Mouse (Mus musculus) midbrain, embryonic 14.5 days (tissue): ENCODE measurements around the gene Gpi1. TPM values are rescaled to one million over a fixed set of nuclear protein-coding genes. Genes with fewer than 3 reads are reported as not detected.

Experiments
- ATAC-seq: fragments of 200-750 bp; cut with Nextera tagmentation; 2 replicates; pipeline ENCODE4 v1.8.0; 2017; ENCODE audit warnings: moderate number of reproducible peaks, moderate library complexity; ENCODE audit not compliant: low FRiP score, low TSS enrichment
- DNase-seq: peaks from one replicate; pipeline ENCODE4 v3.0.0-alpha.2; 2015
- H3K27ac ChIP-seq: fragments of 300-500 bp; sonication (generic); replicated peaks from 2 replicates; pipeline ENCODE4 v1.5.1; 2014; ENCODE audit warnings: mild to moderate bottlenecking, low read depth, low read length, moderate library complexity
- H3K27me3 ChIP-seq: fragments of 300-500 bp; sonication (generic); 2 replicates; pipeline ENCODE4 v1.6.1; 2014; ENCODE audit warnings: low read length, control low read depth, mixed read lengths; ENCODE audit not compliant: control insufficient read depth, insufficient read depth
- H3K36me3 ChIP-seq: fragments of 300-500 bp; sonication (generic); 2 replicates; pipeline ENCODE4 v1.6.1; 2014; ENCODE audit warnings: low read length, control low read depth; ENCODE audit not compliant: control insufficient read depth, insufficient read depth
- H3K4me1 ChIP-seq: fragments of 300-500 bp; sonication (generic); 2 replicates; pipeline ENCODE4 v1.6.1; 2014; ENCODE audit warnings: mild to moderate bottlenecking, antibody characterized with exemption, low read length, control low read depth; ENCODE audit not compliant: control insufficient read depth, insufficient read depth
- H3K4me2 ChIP-seq: fragments of 300-500 bp; sonication (generic); 2 replicates; pipeline ENCODE4 v1.6.1; 2014; ENCODE audit warnings: mild to moderate bottlenecking, low read length, moderate library complexity
- H3K4me3 ChIP-seq: fragments of 300-500 bp; sonication (generic); replicated peaks from 2 replicates; pipeline ENCODE4 v1.5.1; 2014; ENCODE audit warnings: low read depth, low read length
- H3K9ac ChIP-seq: fragments of 300-500 bp; sonication (generic); replicated peaks from 2 replicates; pipeline ENCODE4 v1.6.1; 2014; ENCODE audit warnings: mild to moderate bottlenecking, low read length, moderate library complexity
- H3K9me3 ChIP-seq: fragments of 300-500 bp; sonication (generic); 2 replicates; pipeline ENCODE4 v1.6.1; 2016; ENCODE audit warnings: low read length, control low read depth, mixed read lengths; ENCODE audit not compliant: control insufficient read depth
- WGBS: fragments of 180-500 bp; shearing (Covaris S2); extraction: QIAGEN DNeasy Blood & Tissue Kit; methylation state at CpG from one replicate; pipeline ENCODE4 v1.1.7; 2014; 5-methylcytosine and 5-hydroxymethylcytosine counted together
- polyA plus RNA-seq: library from polyadenylated mRNA; unstranded; fragments of >200 nt; fragmentation: Nextera tagmentation; extraction: Ambion mirVana; gene quantifications from 2 replicates; pipeline ENCODE4 v1.2.1, GENCODE M21; 2014

Gene Gpi1
- polyA plus RNA-seq, 1 experiment from 2014 or later = 216 TPM

GRCm38 (mm10) chr7:34234610-34235561, 4.8 kb upstream of the Gpi1 start:
- no peaks in the 10 kb centered on the region for H3K9me3 ChIP-seq
- peaks cover 35% of the 10 kb centered on the region for H3K36me3 ChIP-seq
- H3K4me1 ChIP-seq = peaks cover 7% of the 10 kb centered on the region; the same call in 1 of the 2 replicates
- WGBS = 3% methylated on average over 17 of the region's 17 CpGs
- H3K4me2 ChIP-seq = peak overlapping the region; percentile 73
- ATAC-seq (no peak), DNase-seq (no peak)
- peak overlapping the region; percentile 52 for H3K9ac ChIP-seq
- H3K27ac ChIP-seq = peak overlapping the region; percentile 82
- H3K27me3 ChIP-seq = no peaks in the 10 kb centered on the region
- peak overlapping the region; percentile 44 for H3K4me3 ChIP-seq

- peaks cover 27% of the 10 kb centered on the region for H3K36me3 ChIP-seq
- H3K9ac ChIP-seq = peak overlapping the region; percentile 56
- peak overlapping the region; percentile 44 for H3K4me3 ChIP-seq
- H3K9me3 ChIP-seq = no peaks in the 10 kb centered on the region
- H3K4me1 ChIP-seq = peaks cover 10% of the 10 kb centered on the region; the same call in 1 of the 2 replicates
- ATAC-seq = peak; percentile 96
- peak overlapping the region; percentile 89 for H3K27ac ChIP-seq
- DNase-seq = peak; percentile 99
- H3K27me3 ChIP-seq = no peaks in the 10 kb centered on the region
- H3K4me2 ChIP-seq = peak overlapping the region; percentile 73
- under 1% methylated on average over 46 of the region's 46 CpGs for WGBS
Observed at GRCm38 (mm10) chr7:34233909-34234609, 3.9 kb upstream of the Gpi1 start.

DNA sequence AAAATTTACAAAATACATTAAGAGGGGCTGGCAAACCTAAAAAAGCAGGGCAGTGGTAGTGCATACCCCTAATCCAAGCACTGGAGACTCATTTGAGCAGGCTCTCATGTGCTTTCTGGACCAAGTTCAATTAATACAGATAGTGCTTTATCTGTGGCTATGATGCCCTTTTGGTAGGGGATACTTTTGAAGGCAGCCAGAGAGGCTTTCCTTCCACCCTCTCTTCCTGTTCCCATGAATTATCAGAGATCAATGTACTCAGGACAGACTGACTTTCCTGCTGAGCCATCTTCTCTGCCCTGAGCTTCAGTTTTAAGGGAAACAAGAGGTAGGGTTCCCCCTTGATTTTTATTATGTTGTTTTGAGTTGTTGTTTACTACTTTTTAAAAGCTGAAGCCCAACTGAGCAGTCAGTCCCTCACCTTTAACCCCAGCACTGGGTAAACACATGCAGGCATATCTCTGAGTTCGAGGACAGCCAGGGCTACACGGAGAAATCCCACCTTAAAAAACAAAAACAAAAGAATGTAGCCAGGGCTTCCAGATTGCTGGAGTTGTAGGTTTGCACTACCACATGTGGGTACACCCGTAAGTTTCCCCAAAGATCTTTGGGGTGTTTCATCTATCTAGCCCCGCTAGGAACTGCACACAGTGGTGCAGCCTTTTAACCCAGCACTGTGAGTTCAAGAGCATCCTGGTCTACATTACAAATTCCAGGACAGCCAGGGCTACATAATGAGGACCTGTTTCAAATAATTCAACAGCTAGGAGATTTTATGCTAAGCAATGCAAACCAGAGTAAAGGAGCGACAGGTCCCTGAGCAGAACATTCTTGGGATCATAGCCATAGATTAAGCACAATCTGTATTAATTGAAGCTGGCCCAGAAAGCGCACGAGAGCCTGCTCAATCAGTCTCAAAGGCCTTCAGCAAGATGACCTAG, 2.9 kb upstream of the Gpi1 start:
- H3K27me3 ChIP-seq = no peaks in the 10 kb centered on the region
- H3K9ac ChIP-seq = peak overlapping the region; percentile 56
- ATAC-seq = no peak
- H3K4me1 ChIP-seq = peaks cover 15% of the 10 kb centered on the region; the same call in 1 of the 2 replicates
- H3K4me3 ChIP-seq = peak overlapping the region; percentile 44
- DNase-seq = no peak
- WGBS = 44% methylated on average over 7 of the region's 7 CpGs
- H3K4me2 ChIP-seq = peak overlapping the region; percentile 73
- H3K27ac ChIP-seq = peak overlapping the region; percentile 89
- no peaks in the 10 kb centered on the region for H3K9me3 ChIP-seq
- H3K36me3 ChIP-seq = peaks cover 17% of the 10 kb centered on the region

DNA sequence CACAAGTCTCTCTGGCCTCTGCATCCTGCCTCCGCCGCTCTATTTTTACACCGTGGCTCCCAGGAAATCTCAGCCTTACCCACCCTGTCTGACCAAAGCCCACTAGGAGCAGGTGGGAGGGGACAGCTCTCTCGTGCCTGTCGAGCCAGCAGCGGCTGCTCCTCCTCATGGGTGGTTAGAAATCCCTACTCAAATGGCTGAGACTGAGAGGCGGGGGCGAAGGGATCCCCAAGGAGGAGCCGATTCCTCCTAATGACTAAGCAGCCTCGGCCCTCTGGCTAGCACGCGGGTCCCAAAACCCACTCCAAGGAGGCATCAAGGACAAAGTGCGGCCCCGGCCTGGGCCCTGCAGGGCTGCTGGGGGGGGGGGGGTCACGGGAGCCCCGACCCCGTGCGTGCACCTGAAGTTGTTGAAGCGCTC, 435 bp downstream of the Gpi1 start:
- peaks cover 16% of the 10 kb centered on the region; the same call in 1 of the 2 replicates for H3K36me3 ChIP-seq
- H3K9ac ChIP-seq = peak overlapping the region; percentile 69
- peaks cover 12% of the 10 kb centered on the region; the same call in 1 of the 2 replicates for H3K4me1 ChIP-seq
- WGBS = under 1% methylated on average over 19 of the region's 19 CpGs
- H3K27ac ChIP-seq = peak overlapping the region; percentile 73
- H3K4me3 ChIP-seq = peak overlapping the region; percentile 65
- DNase-seq (peak; percentile 68), ATAC-seq (peak; percentile 11)
- H3K4me2 ChIP-seq = peak overlapping the region; percentile 86
- H3K9me3 ChIP-seq = no peaks in the 10 kb centered on the region
- no peaks in the 10 kb centered on the region for H3K27me3 ChIP-seq

- Histone ChIP-seq H3K4me3 (peak overlapping the region; percentile 65), H3K27me3 (no peaks in the 10 kb centered on the region), H3K4me1 (peaks cover 12% of the 10 kb centered on the region; the same call in 1 of the 2 replicates), H3K27ac (no peak overlapping the region), H3K9me3 (no peaks in the 10 kb centered on the region), H3K36me3 (peaks cover 16% of the 10 kb centered on the region; the same call in 1 of the 2 replicates), H3K9ac (peak overlapping the region; percentile 69), H3K4me2 (peak overlapping the region; percentile 86)
- no peak for DNase-seq
- ATAC-seq = no peak
- WGBS = 14% methylated on average over 5 of the region's 5 CpGs
Observed at GRCm38 (mm10) chr7:34229153-34229552, 983 bp downstream of the Gpi1 start.

GRCm38 (mm10) chr7:34228641-34229040, 1.5 kb downstream of the Gpi1 start:
- ATAC-seq (no peak), DNase-seq (peak; percentile 3)
- Histone ChIP-seq H3K27ac (no peak overlapping the region), H3K9ac (peak overlapping the region; percentile 69; the same call in 1 of the 2 replicates), H3K4me2 (peak overlapping the region; percentile 86), H3K4me1 (peaks cover 12% of the 10 kb centered on the region; the same call in 1 of the 2 replicates), H3K4me3 (peak overlapping the region; percentile 65; the same call in 1 of the 2 replicates), H3K9me3 (no peaks in the 10 kb centered on the region), H3K27me3 (no peaks in the 10 kb centered on the region), H3K36me3 (peaks cover 16% of the 10 kb centered on the region; the same call in 1 of the 2 replicates)
- WGBS = 70% methylated on average over 9 of the region's 9 CpGs

- Histone ChIP-seq H3K9ac (no peak overlapping the region), H3K36me3 (peaks cover 27% of the 10 kb centered on the region), H3K4me1 (peaks cover 12% of the 10 kb centered on the region; the same call in 1 of the 2 replicates), H3K27ac (no peak overlapping the region), H3K4me3 (no peak overlapping the region), H3K27me3 (no peaks in the 10 kb centered on the region), H3K9me3 (no peaks in the 10 kb centered on the region), H3K4me2 (no peak overlapping the region)
- WGBS = 91% methylated on average over 12 of the region's 12 CpGs
- DNase-seq (no peak), ATAC-seq (no peak)
Observed at GRCm38 (mm10) chr7:34226846-34227245, 3.3 kb downstream of the Gpi1 start.
